Mouse (Mus musculus) stomach, postnatal 0 days (tissue): ENCODE measurements around the gene Polr2g. TPM values are rescaled to one million over a fixed set of nuclear protein-coding genes. Genes with fewer than 3 reads are reported as not detected.

Experiments
- ATAC-seq: fragments of 200-750 bp; cut with Nextera tagmentation; 2 replicates; pipeline ENCODE4 v1.8.0; 2017; ENCODE audit not compliant: low FRiP score, low TSS enrichment
- DNase-seq: peaks from one replicate; pipeline ENCODE4 v3.0.0-alpha.2; 2016; ENCODE audit warnings: low spot score
- H3K27ac ChIP-seq: fragments of 300-500 bp; sonication (generic); replicated peaks from 2 replicates; pipeline ENCODE4 v1.5.1; 2014; ENCODE audit warnings: mild to moderate bottlenecking, control low read depth
- H3K27me3 ChIP-seq: fragments of 300-500 bp; sonication (generic); 2 replicates; pipeline ENCODE4 v1.6.1; 2014; ENCODE audit warnings: low read length; ENCODE audit not compliant: control insufficient read depth, insufficient read depth
- H3K36me3 ChIP-seq: fragments of 300-500 bp; sonication (generic); 2 replicates; pipeline ENCODE4 v1.6.1; 2014; ENCODE audit warnings: low read length, mixed read lengths; ENCODE audit not compliant: control insufficient read depth, insufficient read depth
- H3K4me1 ChIP-seq: fragments of 300-500 bp; sonication (generic); replicated peaks from 2 replicates; pipeline ENCODE4 v1.6.1; 2014; ENCODE audit warnings: antibody characterized with exemption; ENCODE audit not compliant: control insufficient read depth, insufficient read depth
- H3K4me2 ChIP-seq: fragments of 300-500 bp; sonication (generic); replicated peaks from 2 replicates; pipeline ENCODE4 v1.6.1; 2014; ENCODE audit warnings: low read depth, mild to moderate bottlenecking, control low read depth, moderate library complexity
- H3K4me3 ChIP-seq: fragments of 300-500 bp; sonication (generic); 2 replicates; pipeline ENCODE4 v1.5.1; 2014; ENCODE audit warnings: low read depth, low read length, control low read depth
- H3K9ac ChIP-seq: fragments of 300-500 bp; sonication (generic); 2 replicates; pipeline ENCODE4 v1.6.1; 2014; ENCODE audit warnings: mild to moderate bottlenecking, low read length, control low read depth, mixed read lengths
- H3K9me3 ChIP-seq: fragments of 300-500 bp; sonication (generic); 2 replicates; pipeline ENCODE4 v1.6.1; 2016; ENCODE audit warnings: low read length; ENCODE audit not compliant: control insufficient read depth
- CTCF ChIP-seq: IDR thresholded peaks from 2 replicates; pipeline ENCODE4 v1.5.1; 2016; ENCODE audit warnings: antibody characterized with exemption, low read depth, mild to moderate bottlenecking, moderate library complexity
- EP300 ChIP-seq: optimal IDR thresholded peaks from 2 replicates; pipeline ENCODE3; 2016; ENCODE audit warnings: antibody characterized with exemption
- WGBS: fragments of 180-500 bp; shearing (Covaris S2); extraction: QIAGEN DNeasy Blood & Tissue Kit; methylation state at CpG from one replicate; pipeline ENCODE4 v1.1.7; 2014; 5-methylcytosine and 5-hydroxymethylcytosine counted together
- polyA plus RNA-seq: library from polyadenylated mRNA; unstranded; fragments of >200 nt; fragmentation: Nextera tagmentation; extraction: Ambion mirVana; gene quantifications from 2 replicates; pipeline ENCODE4 v1.2.1, GENCODE M21; 2015

The Polr2g gene
- polyA plus RNA-seq, 1 experiment from 2014 or later: 108 TPM

DNA sequence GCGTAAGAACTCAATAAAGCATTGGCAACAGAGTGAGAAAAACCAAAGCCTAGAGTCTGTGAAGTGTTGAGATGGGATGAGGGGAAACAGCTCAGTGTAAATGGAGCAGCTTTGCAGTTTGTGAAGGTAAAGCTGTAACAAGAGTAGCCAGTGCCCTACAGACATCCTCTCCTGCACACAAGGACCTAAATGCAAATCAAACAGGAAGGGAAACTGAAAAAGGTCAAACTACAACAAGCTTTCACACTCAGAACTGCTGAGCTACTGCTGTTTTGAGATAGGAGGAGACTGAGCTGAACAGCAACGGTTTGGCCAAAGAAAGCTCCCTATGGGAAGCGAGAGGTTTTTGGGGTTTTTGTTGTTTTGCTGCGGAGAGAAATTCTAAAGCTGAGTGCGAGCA is 8.4 kb upstream of the Polr2g start:
- Histone ChIP-seq H3K4me3 (no peak overlapping the region), H3K4me1 (0 out of 2 replicates have a peak, but pooled peaks cover 3% of the 10 kb centered on the region), H3K9me3 (no peaks in the 10 kb centered on the region), H3K4me2 (no peak overlapping the region), H3K27me3 (no peaks in the 10 kb centered on the region), H3K36me3 (0 out of 2 replicates have a peak, but pooled peaks cover 4% of the 10 kb centered on the region), H3K27ac (no peak overlapping the region), H3K9ac (no peak overlapping the region)
- WGBS: 89% methylated on average over 5 of the region's 5 CpGs
- ATAC-seq (no peak), DNase-seq (no peak)
- TF ChIP-seq CTCF: no peak
- TF ChIP-seq EP300: no peak

DNA sequence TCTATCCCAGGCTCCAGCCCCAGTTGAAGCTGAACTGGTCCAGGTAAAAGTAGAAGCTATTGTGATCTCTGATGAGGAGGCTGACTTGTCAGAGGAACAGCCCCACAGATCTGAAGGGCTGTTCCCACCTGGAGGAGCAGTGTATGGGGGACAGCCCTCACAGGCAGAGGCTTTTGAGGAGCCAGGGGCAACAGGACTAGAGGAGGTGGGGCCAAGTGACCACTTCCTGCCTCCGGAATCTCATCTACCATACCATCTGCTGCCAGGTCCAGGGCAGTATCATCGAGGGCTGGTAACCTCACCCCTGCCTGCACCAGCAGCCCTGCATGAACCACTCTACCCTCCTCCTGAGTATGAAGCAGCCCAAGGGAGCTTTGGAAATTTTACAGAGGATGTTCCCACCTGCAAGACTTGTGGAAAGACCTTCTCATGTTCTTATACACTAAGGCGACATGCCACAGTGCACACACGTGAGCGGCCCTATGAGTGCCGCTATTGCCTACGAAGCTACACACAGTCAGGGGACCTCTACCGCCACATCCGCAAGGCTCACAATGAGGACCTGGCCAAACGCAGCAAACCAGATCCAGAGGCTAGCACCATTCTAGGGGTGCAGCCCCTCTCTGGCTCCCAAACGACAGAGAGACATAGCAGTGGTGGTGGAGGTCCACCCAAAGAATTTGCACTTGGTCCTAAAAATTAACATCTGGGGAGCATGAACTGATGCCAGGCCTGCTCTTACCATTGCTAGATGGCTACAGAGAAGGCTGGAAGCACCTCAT is 5.7 kb upstream of the Polr2g start:
- H3K9me3 ChIP-seq: no peaks in the 10 kb centered on the region
- 89% methylated on average over 11 of the region's 11 CpGs for WGBS

DNA sequence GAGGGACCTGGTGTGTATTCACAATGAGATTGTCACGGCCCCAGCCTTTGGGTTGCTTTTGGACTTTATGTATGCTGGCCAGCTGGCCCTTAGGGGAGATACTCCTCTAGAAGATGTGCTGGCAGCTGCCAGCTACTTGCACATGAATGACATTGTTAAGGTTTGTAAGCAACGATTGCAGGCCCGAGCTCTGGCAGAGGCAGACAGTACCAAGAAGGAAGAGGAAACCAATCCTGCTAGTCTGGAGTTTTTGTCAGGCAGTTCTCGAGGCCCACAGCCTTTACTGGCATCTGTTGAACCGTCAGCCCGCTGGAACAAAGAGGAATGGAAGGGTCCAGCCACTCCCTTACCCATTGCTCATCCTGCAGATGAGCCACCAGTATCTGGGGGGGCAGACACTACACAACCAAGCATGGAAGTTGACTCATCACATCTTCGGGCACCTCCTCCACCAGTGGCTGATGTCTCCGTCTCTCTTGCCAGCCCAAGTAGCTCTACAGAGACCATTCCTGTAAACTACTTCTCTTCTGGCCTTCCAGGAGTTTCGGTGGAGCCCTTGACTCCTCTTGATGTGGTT is 4.9 kb upstream of the Polr2g start:
- no peaks in the 10 kb centered on the region for H3K27me3 ChIP-seq
- 0 out of 2 replicates have a peak, but pooled peaks cover 4% of the 10 kb centered on the region for H3K36me3 ChIP-seq
- TF ChIP-seq CTCF (no peak), EP300 (no peak)
- H3K4me2 ChIP-seq: peak overlapping the region; percentile 53
- no peak overlapping the region for H3K9ac ChIP-seq
- 0 out of 2 replicates have a peak, but pooled peaks cover 3% of the 10 kb centered on the region for H3K4me1 ChIP-seq
- no peak overlapping the region for H3K4me3 ChIP-seq
- WGBS: 89% methylated on average over 9 of the region's 9 CpGs
- no peak for DNase-seq
- H3K9me3 ChIP-seq: no peaks in the 10 kb centered on the region
- ATAC-seq: no peak
- H3K27ac ChIP-seq: peak overlapping the region; percentile 41; the same call in 1 of the 2 replicates

More for the DNA sequence above, 5.7 kb upstream of the Polr2g start:
- TF ChIP-seq CTCF: no peak
- TF ChIP-seq EP300: no peak
- DNase-seq: no peak
- Histone ChIP-seq H3K36me3 (0 out of 2 replicates have a peak, but pooled peaks cover 4% of the 10 kb centered on the region), H3K27ac (no peak overlapping the region), H3K4me1 (0 out of 2 replicates have a peak, but pooled peaks cover 3% of the 10 kb centered on the region), H3K9ac (no peak overlapping the region), H3K4me2 (no peak overlapping the region), H3K27me3 (no peaks in the 10 kb centered on the region), H3K4me3 (no peak overlapping the region)
- no peak for ATAC-seq

DNA sequence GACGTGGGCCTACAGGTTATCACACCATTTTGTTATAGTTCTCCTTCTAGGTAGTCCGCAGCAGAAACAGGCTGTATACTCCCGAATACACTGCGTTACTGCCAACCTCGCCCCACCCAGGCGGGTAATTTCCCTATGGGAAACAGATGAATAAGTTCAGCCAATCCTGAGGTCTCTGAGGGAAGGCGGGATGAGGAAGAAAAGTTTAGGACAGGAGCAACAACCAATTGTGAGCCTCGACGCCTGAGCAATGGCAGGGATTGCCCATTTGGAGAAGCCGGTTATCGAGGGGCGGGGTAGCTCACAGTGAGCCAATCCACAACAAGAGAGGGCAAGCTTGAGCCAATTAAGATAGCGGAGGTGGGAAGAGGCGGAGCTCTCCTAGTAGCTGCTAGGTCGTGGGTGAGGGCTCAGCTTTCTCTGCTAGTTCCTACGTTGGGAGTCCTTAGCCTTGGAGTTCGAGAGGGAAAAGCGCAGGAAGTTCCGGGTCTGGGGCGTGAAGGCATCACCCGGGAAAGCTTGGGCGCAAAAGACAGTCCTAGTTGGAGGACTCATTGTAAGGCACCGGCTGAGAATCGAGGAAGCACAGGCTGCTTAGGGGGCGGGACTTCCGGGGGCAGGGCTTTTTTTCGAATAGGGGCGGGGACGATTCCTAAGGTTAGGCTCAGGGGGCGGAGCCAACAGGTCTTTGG is 3.9 kb upstream of the Polr2g start, which contains the start of gene Zbtb3:
Zbtb3 (plus strand) TSS at position 426 of the 692 bp plus-strand sequence.
- Histone ChIP-seq H3K9me3 (no peaks in the 10 kb centered on the region), H3K4me1 (0 out of 2 replicates have a peak, but pooled peaks cover 3% of the 10 kb centered on the region), H3K27ac (peak within 1 kb of the TSS; percentile 81), H3K27me3 (no peaks in the 10 kb centered on the region), H3K36me3 (0 out of 2 replicates have a peak, but pooled peaks cover 4% of the 10 kb centered on the region), H3K4me3 (peak within 1 kb of the TSS; percentile 57), H3K9ac (peak within 1 kb of the TSS; percentile 50), H3K4me2 (peak within 1 kb of the TSS; percentile 58)
- ATAC-seq: peak; percentile 98
- TF ChIP-seq EP300: no peak
- no peak for TF ChIP-seq CTCF
- DNase-seq: peak; percentile 96
- WGBS: under 1% methylated on average over 30 of the region's 30 CpGs

DNA sequence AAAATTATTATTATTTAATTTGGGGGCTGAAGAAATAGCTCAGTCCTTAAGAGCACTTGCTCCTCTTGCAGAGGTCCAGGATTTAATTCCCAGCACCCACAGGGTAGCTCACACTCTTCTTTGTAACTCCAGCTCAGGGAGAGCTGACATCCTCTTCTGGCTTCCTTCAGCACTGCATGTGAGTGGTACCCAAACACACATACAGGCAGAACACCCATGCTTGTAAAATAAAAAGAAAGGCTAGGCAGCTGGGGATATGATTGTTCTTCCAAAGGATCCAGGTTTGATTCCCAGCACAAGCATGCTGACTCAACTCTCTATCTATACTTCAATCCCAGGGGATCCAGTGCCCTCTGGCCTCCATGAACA is 554 bp upstream of the Polr2g start:
- no peak for ATAC-seq
- no peaks in the 10 kb centered on the region for H3K9me3 ChIP-seq
- H3K27me3 ChIP-seq: no peaks in the 10 kb centered on the region
- TF ChIP-seq EP300 (no peak), CTCF (peak; percentile 20; the same call in 1 of the 2 replicates)
- 0 out of 2 replicates have a peak, but pooled peaks cover 3% of the 10 kb centered on the region for H3K4me1 ChIP-seq
- peak overlapping the region; percentile 53; the same call in 1 of the 2 replicates for H3K27ac ChIP-seq
- peaks cover under 1% of the 10 kb centered on the region; the same call in 1 of the 2 replicates for H3K36me3 ChIP-seq
- H3K4me2 ChIP-seq: no peak overlapping the region
- peak overlapping the region; percentile 71; the same call in 1 of the 2 replicates for H3K4me3 ChIP-seq
- DNase-seq: no peak
- no peak overlapping the region for H3K9ac ChIP-seq
